Mouse (Mus musculus): Measurements from ENCODE around the gene Hdac7.

DNA sequence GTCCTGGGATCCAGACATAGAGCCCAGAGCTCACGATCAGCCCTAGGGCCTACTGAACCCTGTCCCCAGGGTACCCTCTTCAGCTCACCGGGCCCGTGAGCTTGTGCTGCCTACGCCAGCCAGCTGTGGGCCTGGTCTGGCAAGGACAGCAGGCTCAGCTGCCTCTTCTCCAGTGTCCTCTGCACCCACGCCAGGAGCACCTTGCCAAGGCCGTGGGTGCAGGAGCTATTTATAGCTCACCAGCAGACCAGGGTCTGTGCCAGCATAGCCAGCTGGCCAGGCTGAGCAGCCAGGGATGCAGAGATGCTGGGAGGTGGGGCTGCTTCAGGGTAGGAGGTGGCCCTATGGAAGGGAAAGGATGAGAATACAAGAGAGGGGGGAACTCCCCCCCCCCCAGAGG, 32.2 kb downstream of the Hdac7 start:
- TF ChIP-seq CTCF (IDR thresholded peaks at IDR 0.05; ENCODE audit: insufficient read depth, low read length) (no peak), POLR2A (IDR thresholded peaks at IDR 0.05; ENCODE audit: borderline replicate concordance, extremely low read depth, low read depth, low read length) (no peak)
